35 mouse cellular contexts compared by ENCODE assay signal in genomic region chr14:110378421-110378820, GRCm38 (mm10).
"Had no signal": no experiment of that assay in that cellular context is flagged by ENCODE, and none has a peak within 500 bp of the region (broad histone marks: within the 10 kb centered on the region; RNA-seq: fewer than 3 reads in every experiment).

No protein-coding gene starts in this region.

- H3K9ac ChIP-seq: heart, embryonic 12.5 days; heart, embryonic 13.5 days; heart, embryonic 15.5 days; hindbrain, embryonic 12.5 days; hindbrain, embryonic 13.5 days; hindbrain, embryonic 14.5 days; hindbrain, embryonic 15.5 days; intestine, embryonic 15.5 days; kidney, embryonic 15.5 days had no signal

- H3K4me1 ChIP-seq: heart, embryonic 10.5 days; heart, embryonic 12.5 days; heart, embryonic 13.5 days; heart, embryonic 15.5 days; hindbrain, embryonic 10.5 days; hindbrain, embryonic 12.5 days; hindbrain, embryonic 13.5 days; hindbrain, embryonic 15.5 days; intestine, embryonic 15.5 days; kidney, embryonic 15.5 days had no signal

- H3K4me3 ChIP-seq: heart, embryonic 10.5 days; heart, embryonic 12.5 days; heart, embryonic 13.5 days; heart, embryonic 15.5 days; hindbrain, embryonic 10.5 days; hindbrain, embryonic 12.5 days; hindbrain, embryonic 13.5 days; hindbrain, embryonic 15.5 days; intestine, embryonic 15.5 days; kidney, embryonic 15.5 days; layer of hippocampus, adult 2 months; left cerebral cortex, adult 2 months had no signal

- DNase-seq: heart, postnatal 10 days; heart, postnatal 14 days; heart, postnatal 36 days; heart, postnatal 4 days; kidney, adult 11 months; kidney, adult 18-20 months; kidney, adult 2 months; kidney, adult 8-10 months; kidney, adult 9 months; kidney, postnatal 10 days; kidney, postnatal 14 days; kidney, postnatal 25 days; kidney, postnatal 36 days; kidney, postnatal 4 days; layer of hippocampus, adult 9-11 months; layer of hippocampus, postnatal 36 days had no signal

- H3K27me3 ChIP-seq: heart, embryonic 12.5 days; heart, embryonic 13.5 days; heart, embryonic 15.5 days; hindbrain, embryonic 12.5 days; hindbrain, embryonic 13.5 days; hindbrain, embryonic 15.5 days; intestine, embryonic 15.5 days; kidney, embryonic 15.5 days had no signal

- H3K9me3 ChIP-seq: heart, embryonic 10.5 days; heart, embryonic 12.5 days; heart, embryonic 15.5 days; hindbrain, embryonic 10.5 days; hindbrain, embryonic 12.5 days; hindbrain, embryonic 13.5 days; hindbrain, embryonic 15.5 days; intestine, embryonic 15.5 days; kidney, embryonic 15.5 days had no signal

- H3K4me2 ChIP-seq: heart, embryonic 11.5 days; heart, embryonic 12.5 days; heart, embryonic 13.5 days; heart, embryonic 15.5 days; hindbrain, embryonic 12.5 days; hindbrain, embryonic 13.5 days; hindbrain, embryonic 14.5 days; hindbrain, embryonic 15.5 days; intestine, embryonic 15.5 days; kidney, embryonic 15.5 days had no signal

- H3K36me3 ChIP-seq: heart, embryonic 10.5 days; heart, embryonic 12.5 days; heart, embryonic 13.5 days; heart, embryonic 15.5 days; hindbrain, embryonic 10.5 days; hindbrain, embryonic 12.5 days; hindbrain, embryonic 13.5 days; hindbrain, embryonic 15.5 days; intestine, embryonic 15.5 days; kidney, embryonic 15.5 days had no signal

- ATAC-seq: hindbrain, embryonic 16.5 days; hindbrain, postnatal 0 days; inflammation-experienced regulatory T-cells, adult 6 months; intestine, embryonic 15.5 days; intestine, embryonic 16.5 days; intestine, postnatal 0 days had no signal

- H3K27ac ChIP-seq: heart, embryonic 10.5 days; heart, embryonic 13.5 days; heart, embryonic 15.5 days; hindbrain, embryonic 10.5 days; hindbrain, embryonic 12.5 days; hindbrain, embryonic 13.5 days; hindbrain, embryonic 14.5 days; hindbrain, embryonic 15.5 days; hindbrain, postnatal 0 days; intestine, embryonic 15.5 days; kidney, embryonic 15.5 days; layer of hippocampus, adult 2 months; left cerebral cortex, adult 2 months had no signal
